ENCODE assay signal across 18 mouse cellular contexts in genomic region chr17:75772861-75773260, GRCm38 (mm10).
A peak's percentile ranks its signal among the peaks of the same experiment; 100 is the strongest.
DNase-seq lines count a peak whose midpoint lies in the region; ATAC-seq lines count a peak whose summit lies in the region.
"Had no signal": no experiment of that assay in that cellular context is flagged by ENCODE, and none has a peak within 500 bp of the region (broad histone marks: within the 10 kb centered on the region; RNA-seq: fewer than 3 reads in every experiment).

No protein-coding gene starts in this region.

- H3K4me1 ChIP-seq in hindbrain, embryonic 13.5 days (replicated peaks), result no peaks in the 10 kb centered on the region
- H3K4me1 ChIP-seq: embryonic facial prominence, embryonic 13.5 days; embryonic facial prominence, embryonic 15.5 days; forebrain, embryonic 13.5 days had no signal

- H3K4me3 ChIP-seq in hindbrain, embryonic 13.5 days, result no peak overlapping the region
- H3K4me3 ChIP-seq: embryonic facial prominence, embryonic 13.5 days; embryonic facial prominence, embryonic 15.5 days; erythroblast, embryonic 14.5 days; forebrain, embryonic 13.5 days had no signal

- no peak for DNase-seq in frontal cortex, postnatal 25 days (ENCODE audit: low spot score in 2 of 2)
- peak; percentile 51 for DNase-seq in brain, adult 2 months (ENCODE audit: low read depth, low spot score)
- DNase-seq in telencephalon, adult 2 months (ENCODE audit: low read depth, low spot score), result peak; percentile 17
- DNase-seq: adrenal gland, adult 2 months; adrenal gland, postnatal 10 days; adrenal gland, postnatal 25 days; cerebellum, adult 11-12 months; cerebellum, adult 2 months; cerebellum, adult 9-10 months; cerebellum, postnatal 10 days; cerebellum, postnatal 25 days had no signal

- no peaks in the 10 kb centered on the region for H3K9me3 ChIP-seq in hindbrain, embryonic 13.5 days
- H3K9me3 ChIP-seq: embryonic facial prominence, embryonic 13.5 days; embryonic facial prominence, embryonic 15.5 days had no signal

- H3K27ac ChIP-seq in hindbrain, embryonic 13.5 days, result no peak overlapping the region
- H3K27ac ChIP-seq: embryonic facial prominence, embryonic 13.5 days; embryonic facial prominence, embryonic 15.5 days; forebrain, embryonic 13.5 days had no signal

- H3K4me2 ChIP-seq in hindbrain, embryonic 13.5 days, result no peak overlapping the region
- H3K4me2 ChIP-seq: embryonic facial prominence, embryonic 13.5 days; embryonic facial prominence, embryonic 15.5 days; forebrain, embryonic 13.5 days had no signal

- H3K9ac ChIP-seq in hindbrain, embryonic 13.5 days, result no peak overlapping the region
- H3K9ac ChIP-seq: embryonic facial prominence, embryonic 13.5 days; embryonic facial prominence, embryonic 15.5 days; forebrain, embryonic 13.5 days had no signal

- H3K36me3 ChIP-seq in hindbrain, embryonic 13.5 days, result no peaks in the 10 kb centered on the region
- H3K36me3 ChIP-seq: embryonic facial prominence, embryonic 13.5 days; embryonic facial prominence, embryonic 15.5 days had no signal

- H3K27me3 ChIP-seq in hindbrain, embryonic 13.5 days, result no peaks in the 10 kb centered on the region
- H3K27me3 ChIP-seq: embryonic facial prominence, embryonic 13.5 days; embryonic facial prominence, embryonic 15.5 days; forebrain, embryonic 13.5 days had no signal

- ATAC-seq in frontal cortex, adult (ENCODE audit: low TSS enrichment), result peak; percentile 77
- no peak for ATAC-seq in hindbrain, embryonic 13.5 days (ENCODE audit: low FRiP score)
- ATAC-seq: forebrain, embryonic 13.5 days; forebrain, embryonic 16.5 days had no signal

Comparison
In these comparisons a context has a peak if more than half of its experiments do, and no peak if none do; other contexts are left out.
1. DNase-seq: peak in brain, adult 2 months (single experiment) and telencephalon, adult 2 months (single experiment); none in frontal cortex, postnatal 25 days (0 of 2).